Mouse (Mus musculus) kidney, postnatal 0 days (tissue): ENCODE data around the gene Usp22. TPM values are rescaled to one million over a fixed set of nuclear protein-coding genes. Genes with fewer than 3 reads are reported as not detected.

Experiments
- ATAC-seq: fragments of 200-750 bp; cut with Nextera tagmentation; replicated peaks from 2 replicates; pipeline ENCODE4 v1.8.0; 2017; ENCODE audit warnings: low read depth, moderate number of reproducible peaks, moderate TSS enrichment, moderate library complexity; ENCODE audit not compliant: low FRiP score
- DNase-seq: peaks from one replicate; pipeline ENCODE4 v3.0.0-alpha.2; 2016; ENCODE audit warnings: low spot score
- H3K27ac ChIP-seq: fragments of 300-500 bp; sonication (generic); 2 replicates; pipeline ENCODE4 v1.5.1; 2014; ENCODE audit warnings: mild to moderate bottlenecking
- H3K27me3 ChIP-seq: fragments of 300-500 bp; sonication (generic); 2 replicates; pipeline ENCODE4 v1.6.1; 2014; ENCODE audit warnings: low read length, mixed read lengths; ENCODE audit not compliant: insufficient read depth
- H3K36me3 ChIP-seq: fragments of 300-500 bp; sonication (generic); 2 replicates; pipeline ENCODE4 v1.6.1; 2014; ENCODE audit warnings: low read length, mixed read lengths; ENCODE audit not compliant: insufficient read depth
- H3K4me1 ChIP-seq: fragments of 300-500 bp; sonication (generic); replicated peaks from 2 replicates; pipeline ENCODE4 v1.6.1; 2014; ENCODE audit warnings: antibody characterized with exemption, low read length, mixed read lengths; ENCODE audit not compliant: insufficient read depth
- H3K4me2 ChIP-seq: fragments of 300-500 bp; sonication (generic); 2 replicates; pipeline ENCODE4 v1.6.1; 2014; ENCODE audit warnings: mild to moderate bottlenecking, low read length, moderate library complexity, mixed read lengths
- H3K4me3 ChIP-seq: fragments of 300-500 bp; sonication (generic); replicated peaks from 2 replicates; pipeline ENCODE4 v1.5.1; 2014; ENCODE audit warnings: low read depth, low read length
- H3K9ac ChIP-seq: fragments of 300-500 bp; sonication (generic); 2 replicates; pipeline ENCODE4 v1.6.1; 2014; ENCODE audit warnings: low read depth, low read length
- H3K9me3 ChIP-seq: fragments of 300-500 bp; sonication (generic); replicated peaks from 2 replicates; pipeline ENCODE4 v1.6.1; 2016; ENCODE audit warnings: low read length, inconsistent platforms, mixed read lengths
- CTCF ChIP-seq: IDR thresholded peaks from 2 replicates; pipeline ENCODE4 v1.5.1; 2016; ENCODE audit warnings: antibody characterized with exemption, low read depth, mild to moderate bottlenecking, moderate library complexity
- WGBS: fragments of 180-500 bp; shearing (Covaris S2); extraction: QIAGEN DNeasy Blood & Tissue Kit; methylation state at CpG from one replicate; pipeline ENCODE4 v1.1.7; 2014; 5-methylcytosine and 5-hydroxymethylcytosine counted together
- polyA plus RNA-seq: library from polyadenylated mRNA; unstranded; fragments of >200 nt; fragmentation: Nextera tagmentation; extraction: Ambion mirVana; gene quantifications from 2 replicates; pipeline ENCODE4 v1.2.1, GENCODE M21; 2015

Gene Usp22
- polyA plus RNA-seq, 1 experiment from 2014 or later, result 73.0 TPM

GRCm38 (mm10) chr11:61162776-61163175, 12.1 kb downstream of the Usp22 start:
- ATAC-seq, result no peak

GRCm38 (mm10) chr11:61161121-61161520, 13.7 kb downstream of the Usp22 start:
- TF ChIP-seq CTCF, result no peak
- Histone ChIP-seq H3K4me3 (no peak overlapping the region), H3K9ac (no peak overlapping the region), H3K27ac (no peak overlapping the region), H3K9me3 (no peaks in the 10 kb centered on the region), H3K36me3 (peaks cover 89% of the 10 kb centered on the region), H3K4me1 (no peaks in the 10 kb centered on the region), H3K27me3 (no peaks in the 10 kb centered on the region), H3K4me2 (no peak overlapping the region)
- DNase-seq (no peak), ATAC-seq (no peak)
- WGBS, result 92% methylated on average over 13 of the region's 13 CpGs

More at GRCm38 (mm10) chr11:61162776-61163175, 12.1 kb downstream of the Usp22 start:
- Histone ChIP-seq H3K9ac (no peak overlapping the region), H3K27me3 (no peaks in the 10 kb centered on the region), H3K4me1 (no peaks in the 10 kb centered on the region), H3K27ac (no peak overlapping the region), H3K36me3 (peaks cover 88% of the 10 kb centered on the region), H3K9me3 (no peaks in the 10 kb centered on the region), H3K4me2 (no peak overlapping the region), H3K4me3 (no peak overlapping the region)
- no peak for TF ChIP-seq CTCF
- no peak for DNase-seq
- WGBS, result 93% methylated on average over 14 of the region's 14 CpGs

GRCm38 (mm10) chr11:61159796-61160732, 14.8 kb downstream of the Usp22 start:
- WGBS, result 72% methylated on average over 11 of the region's 11 CpGs
- no peaks in the 10 kb centered on the region for H3K9me3 ChIP-seq
- no peak overlapping the region for H3K4me3 ChIP-seq
- H3K27ac ChIP-seq, result no peak overlapping the region
- ATAC-seq (no peak), DNase-seq (no peak)
- peaks cover 92% of the 10 kb centered on the region for H3K36me3 ChIP-seq
- no peak overlapping the region for H3K4me2 ChIP-seq
- no peaks in the 10 kb centered on the region for H3K27me3 ChIP-seq
- H3K4me1 ChIP-seq, result no peaks in the 10 kb centered on the region
- H3K9ac ChIP-seq, result no peak overlapping the region
- TF ChIP-seq CTCF, result no peak

GRCm38 (mm10) chr11:61158141-61158540, 16.7 kb downstream of the Usp22 start:
- Histone ChIP-seq H3K4me3 (no peak overlapping the region), H3K9me3 (no peaks in the 10 kb centered on the region), H3K36me3 (peaks cover 96% of the 10 kb centered on the region), H3K27me3 (no peaks in the 10 kb centered on the region), H3K4me1 (no peaks in the 10 kb centered on the region), H3K27ac (no peak overlapping the region), H3K9ac (no peak overlapping the region), H3K4me2 (no peak overlapping the region)
- no peak for DNase-seq
- TF ChIP-seq CTCF, result no peak
- ATAC-seq, result no peak
- 80% methylated on average over 3 of the region's 3 CpGs for WGBS

- Histone ChIP-seq H3K36me3 (peaks cover 82% of the 10 kb centered on the region), H3K4me3 (no peak overlapping the region), H3K27ac (no peak overlapping the region), H3K4me2 (no peak overlapping the region), H3K9ac (no peak overlapping the region), H3K27me3 (no peaks in the 10 kb centered on the region), H3K4me1 (no peaks in the 10 kb centered on the region), H3K9me3 (no peaks in the 10 kb centered on the region)
- TF ChIP-seq CTCF, result peak; percentile 57
- DNase-seq (peak; percentile 38), ATAC-seq (no peak)
- WGBS, result 95% methylated on average over 2 of the region's 2 CpGs
These were observed 19.1 kb downstream of the Usp22 start for GRCm38 (mm10) chr11:61155727-61156126.

- Histone ChIP-seq H3K27ac (no peak overlapping the region), H3K27me3 (0 out of 2 replicates have a peak, but pooled peaks cover 4% of the 10 kb centered on the region), H3K4me3 (no peak overlapping the region), H3K9ac (no peak overlapping the region), H3K36me3 (peaks cover 33% of the 10 kb centered on the region), H3K4me2 (no peak overlapping the region), H3K4me1 (peaks cover 5% of the 10 kb centered on the region; the same call in 1 of the 2 replicates), H3K9me3 (no peaks in the 10 kb centered on the region)
- ATAC-seq (no peak), DNase-seq (no peak)
- WGBS, result 72% methylated on average over 6 of the region's 6 CpGs
- TF ChIP-seq CTCF, result no peak
These were observed 24.4 kb downstream of the Usp22 start for GRCm38 (mm10) chr11:61150233-61151001.
